ENCODE assay signal across 19 mouse cellular contexts in genomic region chr10:126872256-126872655, GRCm38 (mm10).
"Had no signal": no experiment of that assay in that cellular context is flagged by ENCODE, and none has a peak within 500 bp of the region (broad histone marks: within the 10 kb centered on the region; RNA-seq: fewer than 3 reads in every experiment).

No protein-coding gene starts in this region.

- H3K36me3 ChIP-seq: liver, embryonic 13.5 days; liver, embryonic 15.5 days; lung, embryonic 15.5 days; midbrain, embryonic 10.5 days; neural tube, embryonic 13.5 days; neural tube, embryonic 15.5 days had no signal

- H3K27ac ChIP-seq: liver, embryonic 13.5 days; liver, embryonic 15.5 days; lung, embryonic 15.5 days; midbrain, embryonic 10.5 days; neural tube, embryonic 13.5 days; neural tube, embryonic 15.5 days had no signal

- ATAC-seq: liver, postnatal 0 days; midbrain, embryonic 16.5 days had no signal

- H3K4me1 ChIP-seq: liver, embryonic 13.5 days; liver, embryonic 15.5 days; lung, embryonic 15.5 days; midbrain, embryonic 10.5 days had no signal

- H3K9me3 ChIP-seq: liver, embryonic 13.5 days; liver, embryonic 15.5 days; lung, embryonic 15.5 days; midbrain, embryonic 10.5 days; neural tube, embryonic 13.5 days; neural tube, embryonic 15.5 days had no signal

- DNase-seq: liver; liver, embryonic 13.5 days; liver, postnatal 0 days; midbrain, embryonic 14.5 days; right cerebral cortex, adult 18-20 months; right cerebral cortex, postnatal 25 days; right cerebral cortex, postnatal 4 days; spleen, adult 18-20 months; thymus, adult 18-20 months; thymus, postnatal 14 days; thymus, postnatal 36 days had no signal

- H3K4me2 ChIP-seq: liver, embryonic 11.5 days; liver, embryonic 13.5 days; liver, embryonic 15.5 days; lung, embryonic 15.5 days; neural tube, embryonic 13.5 days; neural tube, embryonic 15.5 days had no signal

- H3K9ac ChIP-seq: liver, embryonic 13.5 days; liver, embryonic 15.5 days; liver, postnatal 0 days; lung, embryonic 15.5 days; neural tube, embryonic 13.5 days; neural tube, embryonic 15.5 days had no signal

- H3K4me3 ChIP-seq: liver, embryonic 13.5 days; liver, embryonic 15.5 days; lung, embryonic 15.5 days; midbrain, embryonic 10.5 days; myocyte; neural tube, embryonic 13.5 days; neural tube, embryonic 15.5 days had no signal

- H3K27me3 ChIP-seq: liver, embryonic 13.5 days; liver, embryonic 15.5 days; lung, embryonic 15.5 days; neural tube, embryonic 13.5 days; neural tube, embryonic 15.5 days had no signal
